Mouse (Mus musculus): Measurements from ENCODE around the gene Ptgds.

Gene Ptgds

GRCm38 (mm10) chr2:25480541-25480940 is 10.7 kb upstream of the Ptgds start:
- DNase-seq (ENCODE audit: low read depth, low spot score): no peak

DNA sequence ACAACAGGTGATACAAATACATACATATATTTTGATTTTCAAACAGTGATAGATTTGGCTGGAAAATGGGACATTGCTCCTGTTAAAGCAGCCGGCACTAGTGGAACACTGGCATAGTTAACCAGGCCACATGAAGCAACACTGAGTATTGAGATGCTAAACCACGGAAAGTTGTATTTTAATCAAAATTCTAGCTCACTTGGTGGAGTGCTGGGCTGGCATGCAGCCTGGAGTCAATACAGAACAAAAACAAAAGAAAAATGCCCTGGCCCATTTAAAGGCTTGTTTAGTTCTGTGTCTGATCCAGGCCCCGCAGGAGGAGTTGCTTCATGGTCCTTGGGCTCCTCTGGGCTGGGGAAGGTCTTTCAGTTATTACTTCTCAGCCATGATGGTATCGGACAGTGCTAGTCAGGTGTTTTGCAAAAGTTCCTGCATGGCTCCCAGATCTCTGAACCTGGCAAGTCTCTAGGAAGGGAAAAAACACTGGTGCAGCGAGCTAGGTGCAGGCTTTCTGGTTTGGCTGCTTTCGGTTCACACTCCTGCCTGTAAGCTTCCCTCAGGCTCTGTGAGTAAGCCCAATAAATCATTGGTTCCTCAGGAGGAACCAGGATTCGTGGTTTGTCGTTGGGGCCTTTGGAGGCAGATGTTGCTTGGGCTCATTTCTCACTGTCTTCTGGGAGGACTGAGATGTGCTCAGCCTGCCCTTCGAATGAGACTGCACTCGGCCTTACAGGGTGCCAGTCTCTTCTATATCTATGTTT is 9.9 kb upstream of the Ptgds start:
- no peak for DNase-seq (ENCODE audit: low read depth, low spot score)

- no peak for DNase-seq (ENCODE audit: low read depth, low spot score)
Measured at GRCm38 (mm10) chr2:25477967-25478675, 8.3 kb upstream of the Ptgds start.

GRCm38 (mm10) chr2:25477541-25477940 is 7.7 kb upstream of the Ptgds start:
- no peak for DNase-seq (ENCODE audit: low read depth, low spot score)

DNA sequence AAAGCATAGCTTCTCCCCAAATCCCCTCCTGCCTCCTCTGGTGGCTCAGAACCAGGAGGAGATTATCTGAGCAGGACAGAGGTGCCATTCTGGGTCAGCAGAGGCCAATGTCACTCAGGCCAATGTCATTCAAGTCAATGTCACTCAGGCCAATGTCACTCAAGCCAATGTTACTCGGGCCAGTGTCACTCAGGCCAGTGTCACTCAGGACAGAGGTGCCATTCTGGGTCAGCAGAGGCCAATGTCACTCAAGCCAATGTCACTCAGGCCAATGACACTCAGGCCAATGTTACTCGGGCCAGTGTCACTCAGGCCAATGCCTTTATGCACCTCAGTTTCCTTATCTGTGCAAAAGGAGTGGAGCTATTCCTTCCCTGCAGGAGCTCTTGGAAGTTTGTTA is 2.7 kb upstream of the Ptgds start:
- no peak for DNase-seq (ENCODE audit: low read depth, low spot score)

DNA sequence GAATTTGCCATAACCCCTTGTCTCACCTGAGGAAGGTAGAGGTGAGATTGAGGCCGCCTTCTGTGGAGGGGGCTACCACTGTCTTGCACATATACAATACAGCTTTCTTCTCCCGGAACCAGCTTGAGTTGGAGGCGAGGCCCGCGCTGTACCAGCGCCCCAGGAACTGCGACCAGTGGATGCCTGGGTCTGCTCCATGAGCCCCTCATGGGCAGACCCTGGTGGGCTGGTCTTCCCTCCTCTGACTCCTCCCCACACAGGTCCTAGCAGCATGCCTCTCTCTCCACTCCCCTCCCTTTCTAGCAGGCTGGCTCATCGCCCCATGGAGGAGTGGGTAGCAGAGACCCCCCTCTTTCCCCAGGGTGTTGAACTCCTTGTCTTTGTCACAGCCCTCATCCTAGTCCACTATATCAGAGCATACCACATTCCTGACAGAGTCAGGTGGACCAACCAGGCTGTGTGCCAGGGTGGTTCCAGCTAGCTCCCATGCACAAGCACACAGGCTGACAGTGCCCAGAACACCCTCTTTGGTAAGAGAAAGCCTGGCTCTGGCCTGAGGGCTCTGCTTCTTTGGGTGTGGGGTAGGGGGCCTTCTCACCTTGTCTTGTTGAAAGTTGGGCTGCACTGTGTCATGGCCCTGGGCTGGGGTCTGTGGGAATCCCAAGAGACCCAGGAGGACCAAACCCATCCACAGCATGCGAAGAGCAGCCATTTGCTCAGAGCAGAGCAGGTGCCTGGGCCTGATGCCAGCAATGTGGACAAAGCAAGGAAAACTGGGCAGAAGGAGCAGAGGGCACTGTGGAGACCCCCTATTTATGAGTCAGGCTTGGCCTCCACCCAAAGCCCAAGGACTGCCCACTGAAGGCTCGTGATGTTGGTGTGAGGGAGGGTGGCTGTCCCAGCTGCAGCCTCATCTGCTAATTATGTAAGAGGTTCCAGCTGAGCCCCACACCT is 607 bp downstream of the Ptgds start:
- no peak for DNase-seq (ENCODE audit: low read depth, low spot score)

DNA sequence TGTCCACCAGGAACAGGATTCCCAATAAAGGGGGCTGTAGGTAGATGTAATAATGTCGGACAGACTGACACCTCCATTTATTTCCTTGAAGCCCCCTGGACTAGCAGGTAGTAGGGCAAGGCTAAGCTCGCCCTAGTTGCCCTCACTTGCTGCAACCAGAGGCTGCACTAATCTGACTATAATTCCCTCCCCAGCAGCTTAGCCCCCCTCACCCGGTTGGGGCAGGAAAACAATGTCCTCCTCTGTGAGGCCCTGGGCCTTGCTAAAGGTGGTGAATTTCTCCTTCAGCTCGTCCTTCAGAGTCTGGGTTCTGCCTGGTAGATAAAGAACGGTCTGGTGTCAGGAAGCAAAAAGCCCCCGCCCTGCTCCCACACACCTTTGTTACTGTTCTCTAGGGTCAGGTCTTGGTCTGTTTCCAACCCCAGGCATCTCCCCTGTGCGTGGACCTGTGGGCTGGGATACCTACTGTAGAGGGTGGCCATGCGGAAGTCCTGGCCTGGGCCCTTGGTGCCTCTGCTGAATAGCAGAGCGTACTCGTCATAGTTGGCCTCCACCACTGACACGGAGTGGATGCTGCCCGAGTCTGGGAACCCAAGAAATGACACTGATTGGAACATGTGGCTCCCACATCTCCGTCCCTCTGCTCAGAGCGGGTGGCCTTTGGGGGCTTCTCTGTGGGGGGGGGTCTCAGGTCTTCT is 2.1 kb downstream of the Ptgds start:
- no peak for DNase-seq (ENCODE audit: low read depth, low spot score)

DNA sequence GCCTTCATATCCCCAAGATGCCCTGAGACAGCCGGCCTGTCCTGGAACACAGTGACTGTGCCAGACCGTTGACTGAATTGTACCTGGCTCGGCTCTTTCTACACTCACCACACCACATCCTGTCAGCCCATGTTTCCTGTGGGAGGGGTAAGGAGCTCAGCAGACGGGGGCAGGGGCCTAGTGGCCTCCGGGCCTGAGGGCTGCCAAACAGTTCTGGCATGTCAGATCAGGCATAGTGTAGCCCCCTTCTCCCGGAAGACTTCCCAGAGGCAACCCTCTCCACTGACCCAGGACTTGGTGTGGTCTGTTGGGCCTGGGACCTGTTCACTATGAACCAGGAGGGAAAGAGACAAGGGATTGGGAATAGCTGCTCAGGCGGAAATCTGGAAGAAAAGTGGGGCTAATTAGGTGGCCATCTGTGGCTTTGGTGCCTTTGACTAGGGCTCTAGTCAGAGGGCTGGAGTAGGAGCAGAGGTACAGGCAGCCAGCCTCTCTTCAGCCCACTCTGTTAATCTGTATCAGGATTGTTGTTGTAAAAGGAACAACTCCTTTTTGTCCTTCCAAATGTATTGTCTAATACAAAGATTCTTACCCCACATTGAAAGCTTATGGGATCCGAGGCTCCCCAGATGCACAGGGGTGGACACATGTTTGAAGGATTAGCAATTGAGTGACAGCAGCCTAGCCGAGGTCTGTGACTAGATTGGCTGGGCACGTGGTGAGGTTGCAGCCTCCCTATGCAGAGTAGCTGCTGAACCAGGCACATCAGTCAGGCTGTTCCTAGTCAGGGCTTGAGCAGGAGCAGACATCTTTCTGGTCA is 3.8 kb downstream of the Ptgds start:
- no peak for DNase-seq (ENCODE audit: low read depth, low spot score)

DNA sequence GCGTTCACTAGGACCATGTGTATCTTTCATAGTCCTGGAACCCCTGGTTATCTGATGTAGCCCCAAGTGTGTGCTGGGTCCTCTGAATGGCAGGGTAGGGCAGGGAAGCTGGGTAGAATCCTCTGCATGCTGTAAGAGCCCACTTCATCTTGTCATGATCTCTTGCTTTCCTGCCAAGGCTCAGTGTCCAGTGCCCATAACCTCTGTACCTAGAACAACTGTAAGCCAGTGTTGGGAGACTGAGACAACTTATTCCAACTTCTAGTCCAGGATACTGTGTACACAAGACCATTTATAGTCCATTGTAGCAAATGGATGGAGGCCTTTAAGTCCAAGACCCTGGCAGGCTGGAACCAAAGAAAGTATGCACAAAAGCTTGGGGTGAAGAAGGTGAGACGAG is 4.6 kb downstream of the Ptgds start:
- DNase-seq (ENCODE audit: low read depth, low spot score): no peak

- no peak for DNase-seq (ENCODE audit: low read depth, low spot score)
Measured at GRCm38 (mm10) chr2:25463630-25464029, 6.2 kb downstream of the Ptgds start.

GRCm38 (mm10) chr2:25461407-25461806 is 8.4 kb downstream of the Ptgds start:
- DNase-seq (ENCODE audit: low read depth, low spot score): no peak

- peak; percentile 99 for DNase-seq (ENCODE audit: low read depth, low spot score)
Measured at GRCm38 (mm10) chr2:25460551-25461309, 9.1 kb downstream of the Ptgds start, which contains the start of gene Paxx. Paxx (minus strand) TSS chr2:25461094.

- no peak for DNase-seq (ENCODE audit: low read depth, low spot score)
Measured at GRCm38 (mm10) chr2:25460135-25460534, 9.7 kb downstream of the Ptgds start.

GRCm38 (mm10) chr2:25458911-25459310 is 10.9 kb downstream of the Ptgds start:
- peak; percentile 25 for DNase-seq (ENCODE audit: low read depth, low spot score)

DNA sequence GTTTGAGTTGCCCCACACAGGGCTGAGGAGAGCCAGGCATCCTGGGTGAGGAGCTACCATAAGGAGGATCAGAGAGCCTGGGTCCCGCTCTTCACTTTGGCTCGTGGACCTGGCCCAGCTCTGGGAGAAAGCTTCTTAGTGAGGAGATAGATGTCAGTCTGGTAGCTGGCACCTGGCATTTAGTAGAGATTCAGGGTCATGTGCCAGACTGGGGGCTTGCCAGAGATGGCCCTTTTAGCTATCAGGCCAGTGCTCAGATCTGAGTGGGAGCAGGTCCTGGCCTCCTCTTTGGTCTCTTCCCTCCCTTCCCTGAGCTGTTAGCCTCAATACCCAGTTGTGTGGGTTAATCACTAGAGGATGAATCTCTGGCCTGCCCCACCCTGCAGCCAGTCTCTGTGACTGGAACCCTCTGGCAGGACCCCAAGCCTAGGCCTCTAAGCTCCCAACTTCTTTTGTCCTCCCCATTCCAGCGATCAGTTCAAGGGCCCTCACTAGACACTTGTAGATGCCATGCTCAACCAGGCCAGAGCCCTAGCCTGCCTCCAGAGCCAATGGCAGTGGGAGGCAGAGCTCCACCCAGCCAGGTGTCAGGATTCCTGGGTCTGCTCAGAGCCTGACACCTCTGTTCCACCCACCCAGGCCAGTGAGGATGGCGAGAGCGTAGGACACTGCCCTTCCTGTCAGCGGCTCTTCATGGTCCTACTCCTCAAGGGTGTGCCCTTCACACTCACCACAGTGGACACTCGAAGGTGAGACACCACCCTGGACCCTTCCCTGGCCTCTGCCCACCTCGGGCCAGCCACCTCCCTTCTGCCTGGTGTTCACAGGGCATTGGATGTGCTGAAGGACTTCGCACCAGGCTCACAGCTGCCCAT is 12.6 kb downstream of the Ptgds start:
- DNase-seq (ENCODE audit: low read depth, low spot score): no peak

DNA sequence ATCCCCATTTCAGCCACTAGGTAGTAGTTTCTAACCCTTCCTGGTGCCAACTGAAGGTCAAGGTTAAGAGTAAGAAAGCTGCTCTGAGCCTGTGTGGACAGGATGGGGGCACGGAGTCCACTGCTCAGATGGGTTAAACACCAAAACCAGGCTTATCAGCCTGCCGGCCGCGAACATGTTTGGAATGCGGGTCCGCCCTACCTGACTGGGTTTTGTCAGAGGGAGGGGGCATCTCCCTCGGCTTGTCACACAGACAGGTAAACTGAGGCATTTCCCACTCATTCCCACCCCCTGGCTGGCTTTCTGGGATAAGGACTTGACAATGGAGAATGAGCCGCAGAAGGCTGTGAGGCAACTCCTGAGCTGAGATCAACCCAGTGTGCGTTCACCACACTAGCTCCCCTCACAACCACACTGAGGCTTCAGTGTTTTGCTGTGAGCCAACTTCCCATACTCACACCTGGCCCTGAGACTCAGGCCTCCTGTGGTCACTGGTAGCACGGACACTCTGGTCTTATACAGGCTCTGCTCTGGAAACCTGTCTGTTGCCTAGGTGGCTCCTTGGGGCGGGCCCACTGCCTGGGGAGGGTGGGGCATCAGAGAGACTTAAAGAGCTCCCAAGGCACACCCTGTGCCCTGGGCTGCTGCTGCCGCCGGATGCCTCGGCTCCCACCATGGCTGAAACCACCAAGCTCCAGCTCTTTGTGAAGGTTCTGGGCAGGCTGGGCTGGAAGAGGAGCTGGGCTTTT is 13.5 kb downstream of the Ptgds start, which contains the start of gene Clic3:
Gene Clic3 (plus strand): TSS at position 634 of the 749 bp plus-strand sequence.
- peak; percentile 25 for DNase-seq (ENCODE audit: low read depth, low spot score)

GRCm38 (mm10) chr2:25452951-25453350 is 16.9 kb downstream of the Ptgds start:
- DNase-seq (ENCODE audit: low read depth, low spot score): no peak

Measured in ES-CJ7 (cell line).